Mouse (Mus musculus): Measurements from ENCODE around the gene Casc3. TPM values are rescaled to one million over a fixed set of nuclear protein-coding genes. Genes with fewer than 3 reads are reported as not detected.

Gene Casc3
- polyA plus RNA-seq, 1 experiment: 72.2 TPM

- H3K36me3 ChIP-seq (ENCODE audit: control insufficient read depth, insufficient read depth, low read length): no peaks in the 10 kb centered on the region
- H3K4me3 ChIP-seq (ENCODE audit: control insufficient read depth, insufficient read depth, low read length): no peak overlapping the region
- no peaks in the 10 kb centered on the region for H3K27me3 ChIP-seq (ENCODE audit: control insufficient read depth, insufficient read depth, low read length)
- DNase-seq: no peak
- no peak overlapping the region for H3K27ac ChIP-seq (ENCODE audit: control insufficient read depth, insufficient read depth, low read length)
- H3K4me1 ChIP-seq (replicated peaks; ENCODE audit: control insufficient read depth, insufficient read depth, low read length): peaks cover 17% of the 10 kb centered on the region
- WGBS: 89% methylated on average over 18 of the region's 18 CpGs
- TF ChIP-seq POLR2A (IDR thresholded peaks at IDR 0.05; ENCODE audit: control insufficient read depth, extremely low read depth, insufficient read depth, low read length, poor library complexity): no peak
- no peak for TF ChIP-seq CTCF (IDR thresholded peaks at IDR 0.05; ENCODE audit: borderline replicate concordance, control insufficient read depth, extremely low read depth, insufficient read depth, low read length, poor library complexity)
Observed at GRCm38 (mm10) chr11:98764091-98764490, 40.6 kb upstream of the Casc3 start.

DNA sequence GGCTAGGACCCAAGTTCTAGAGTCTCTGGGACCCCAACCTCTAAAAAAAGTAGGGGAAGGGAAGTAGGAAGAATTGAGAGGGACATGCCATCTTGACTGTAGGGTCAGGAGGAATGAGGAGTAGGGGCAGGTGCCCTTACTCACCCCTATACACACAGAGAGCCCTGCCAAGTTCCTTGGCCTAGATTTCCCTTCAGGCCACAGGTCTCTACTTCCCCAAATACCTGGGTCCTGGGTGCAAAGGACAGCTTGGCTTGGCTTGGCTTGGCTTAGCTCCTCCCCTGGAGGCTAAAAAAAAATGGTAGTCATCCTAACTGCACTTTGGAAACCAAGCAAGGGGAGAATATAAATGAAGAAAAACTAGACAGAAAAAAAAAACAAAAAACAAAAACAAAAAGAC, 40.0 kb upstream of the Casc3 start:
- Histone ChIP-seq H3K4me3 (ENCODE audit: control insufficient read depth, insufficient read depth, low read length) (no peak overlapping the region), H3K36me3 (ENCODE audit: control insufficient read depth, insufficient read depth, low read length) (no peaks in the 10 kb centered on the region), H3K27me3 (ENCODE audit: control insufficient read depth, insufficient read depth, low read length) (no peaks in the 10 kb centered on the region), H3K4me1 (replicated peaks; ENCODE audit: control insufficient read depth, insufficient read depth, low read length) (peaks cover 17% of the 10 kb centered on the region), H3K27ac (ENCODE audit: control insufficient read depth, insufficient read depth, low read length) (no peak overlapping the region)
- DNase-seq: no peak
- no peak for TF ChIP-seq POLR2A (IDR thresholded peaks at IDR 0.05; ENCODE audit: control insufficient read depth, extremely low read depth, insufficient read depth, low read length, poor library complexity)

GRCm38 (mm10) chr11:98765421-98766309, 39.0 kb upstream of the Casc3 start:
- Histone ChIP-seq H3K4me3 (ENCODE audit: control insufficient read depth, insufficient read depth, low read length) (no peak overlapping the region), H3K27ac (ENCODE audit: control insufficient read depth, insufficient read depth, low read length) (no peak overlapping the region), H3K27me3 (ENCODE audit: control insufficient read depth, insufficient read depth, low read length) (no peaks in the 10 kb centered on the region), H3K4me1 (replicated peaks; ENCODE audit: control insufficient read depth, insufficient read depth, low read length) (peaks cover 24% of the 10 kb centered on the region), H3K36me3 (ENCODE audit: control insufficient read depth, insufficient read depth, low read length) (no peaks in the 10 kb centered on the region)
- 67% methylated on average over 9 of the region's 9 CpGs for WGBS
- no peak for TF ChIP-seq CTCF (IDR thresholded peaks at IDR 0.05; ENCODE audit: borderline replicate concordance, control insufficient read depth, extremely low read depth, insufficient read depth, low read length, poor library complexity)
- TF ChIP-seq POLR2A (IDR thresholded peaks at IDR 0.05; ENCODE audit: control insufficient read depth, extremely low read depth, insufficient read depth, low read length, poor library complexity): no peak
- no peak for DNase-seq

DNA sequence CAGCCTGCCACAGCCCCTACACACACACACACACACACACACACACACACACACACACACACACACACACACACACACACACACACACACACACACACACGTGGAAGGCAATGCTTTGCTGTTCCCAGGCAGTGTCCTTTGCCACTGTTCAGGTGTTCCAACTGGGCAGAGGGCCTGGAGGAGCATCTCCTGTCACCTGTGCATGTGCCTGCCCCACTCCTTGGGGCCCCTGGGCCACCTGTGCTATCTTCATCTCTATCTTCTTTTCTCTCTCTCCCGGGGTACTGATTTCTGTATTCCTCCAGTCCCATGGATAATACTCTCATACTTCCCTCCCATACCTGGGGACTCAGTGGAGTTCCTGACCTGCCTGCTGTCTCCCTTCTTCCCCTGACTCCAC, 38.4 kb upstream of the Casc3 start:
- Histone ChIP-seq H3K4me3 (ENCODE audit: control insufficient read depth, insufficient read depth, low read length) (no peak overlapping the region), H3K27ac (ENCODE audit: control insufficient read depth, insufficient read depth, low read length) (no peak overlapping the region), H3K27me3 (ENCODE audit: control insufficient read depth, insufficient read depth, low read length) (no peaks in the 10 kb centered on the region), H3K4me1 (replicated peaks; ENCODE audit: control insufficient read depth, insufficient read depth, low read length) (peaks cover 28% of the 10 kb centered on the region), H3K36me3 (ENCODE audit: control insufficient read depth, insufficient read depth, low read length) (no peaks in the 10 kb centered on the region)
- no peak for TF ChIP-seq CTCF (IDR thresholded peaks at IDR 0.05; ENCODE audit: borderline replicate concordance, control insufficient read depth, extremely low read depth, insufficient read depth, low read length, poor library complexity)
- no peak for TF ChIP-seq POLR2A (IDR thresholded peaks at IDR 0.05; ENCODE audit: control insufficient read depth, extremely low read depth, insufficient read depth, low read length, poor library complexity)
- no peak for DNase-seq
- 47% methylated on average over 1 of the region's 2 CpGs for WGBS

DNA sequence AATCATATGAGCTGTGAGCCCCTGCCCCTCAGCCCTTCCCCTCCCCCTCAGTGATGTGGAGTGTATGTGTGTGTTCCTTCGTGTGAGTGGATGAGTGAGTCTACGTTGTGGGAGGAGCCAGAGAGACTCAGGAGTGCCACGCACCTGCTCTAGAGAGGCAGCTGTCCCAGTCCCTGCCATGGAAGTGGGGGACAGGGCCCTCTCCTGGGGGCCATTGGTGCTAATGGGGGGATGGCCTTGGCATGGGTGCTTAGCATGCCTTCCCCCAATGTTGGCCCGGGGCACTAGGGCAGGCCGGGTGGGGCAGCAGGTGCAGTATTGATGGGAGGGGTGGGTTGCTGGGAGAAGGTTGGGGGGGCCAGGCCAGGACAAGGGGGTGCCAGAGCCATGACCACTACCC, 37.9 kb upstream of the Casc3 start:
- Histone ChIP-seq H3K36me3 (ENCODE audit: control insufficient read depth, insufficient read depth, low read length) (no peaks in the 10 kb centered on the region), H3K4me1 (replicated peaks; ENCODE audit: control insufficient read depth, insufficient read depth, low read length) (peaks cover 29% of the 10 kb centered on the region)

DNA sequence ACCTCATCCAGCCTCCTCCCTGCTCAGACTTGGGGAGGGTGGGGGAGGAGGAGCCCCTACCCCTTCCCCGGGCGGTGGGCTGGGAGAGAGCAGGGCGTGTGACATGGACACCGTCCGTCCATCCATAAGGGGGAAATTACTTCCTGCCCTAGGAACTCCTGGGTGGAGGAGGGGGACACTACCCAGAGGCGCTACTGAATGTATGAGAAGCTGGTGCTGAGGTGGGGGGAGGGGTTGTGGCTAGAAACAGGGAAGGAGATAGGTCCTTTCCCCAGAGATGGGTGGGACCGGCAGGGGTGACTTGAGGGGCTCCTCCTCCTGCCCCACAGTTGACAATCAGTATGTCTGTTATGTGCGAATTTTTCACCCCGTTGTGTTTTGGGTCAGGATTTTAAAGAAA, 37.4 kb upstream of the Casc3 start:
- Histone ChIP-seq H3K36me3 (ENCODE audit: control insufficient read depth, insufficient read depth, low read length) (no peaks in the 10 kb centered on the region), H3K4me1 (replicated peaks; ENCODE audit: control insufficient read depth, insufficient read depth, low read length) (peaks cover 29% of the 10 kb centered on the region), H3K27me3 (ENCODE audit: control insufficient read depth, insufficient read depth, low read length) (no peaks in the 10 kb centered on the region), H3K4me3 (ENCODE audit: control insufficient read depth, insufficient read depth, low read length) (no peak overlapping the region), H3K27ac (ENCODE audit: control insufficient read depth, insufficient read depth, low read length) (no peak overlapping the region)
- DNase-seq: no peak
- no peak for TF ChIP-seq POLR2A (IDR thresholded peaks at IDR 0.05; ENCODE audit: control insufficient read depth, extremely low read depth, insufficient read depth, low read length, poor library complexity)
- TF ChIP-seq CTCF (IDR thresholded peaks at IDR 0.05; ENCODE audit: borderline replicate concordance, control insufficient read depth, extremely low read depth, insufficient read depth, low read length, poor library complexity): no peak
- WGBS: 74% methylated on average over 9 of the region's 9 CpGs

More for the DNA sequence above, 37.9 kb upstream of the Casc3 start:
- DNase-seq: no peak
- H3K4me3 ChIP-seq (ENCODE audit: control insufficient read depth, insufficient read depth, low read length): no peak overlapping the region
- TF ChIP-seq POLR2A (IDR thresholded peaks at IDR 0.05; ENCODE audit: control insufficient read depth, extremely low read depth, insufficient read depth, low read length, poor library complexity) (no peak), CTCF (IDR thresholded peaks at IDR 0.05; ENCODE audit: borderline replicate concordance, control insufficient read depth, extremely low read depth, insufficient read depth, low read length, poor library complexity) (no peak)
- no peaks in the 10 kb centered on the region for H3K27me3 ChIP-seq (ENCODE audit: control insufficient read depth, insufficient read depth, low read length)
- WGBS: 77% methylated on average over 5 of the region's 5 CpGs
- H3K27ac ChIP-seq (ENCODE audit: control insufficient read depth, insufficient read depth, low read length): no peak overlapping the region

All from thymus, adult 2 months (tissue).